Mouse (Mus musculus) liver, postnatal 0 days (tissue): ENCODE measurements around the gene Dscaml1.

ENCODE experiments used
- CTCF ChIP-seq: sonication (generic); IDR thresholded peaks from 2 replicates; pipeline ENCODE4 v1.5.1; 2016; ENCODE audit warnings: antibody characterized with exemption, low read depth
- EP300 ChIP-seq: IDR thresholded peaks from 2 replicates; pipeline ENCODE4 v1.6.1; 2016; ENCODE audit warnings: antibody characterized with exemption, low read depth, mild to moderate bottlenecking

DNA sequence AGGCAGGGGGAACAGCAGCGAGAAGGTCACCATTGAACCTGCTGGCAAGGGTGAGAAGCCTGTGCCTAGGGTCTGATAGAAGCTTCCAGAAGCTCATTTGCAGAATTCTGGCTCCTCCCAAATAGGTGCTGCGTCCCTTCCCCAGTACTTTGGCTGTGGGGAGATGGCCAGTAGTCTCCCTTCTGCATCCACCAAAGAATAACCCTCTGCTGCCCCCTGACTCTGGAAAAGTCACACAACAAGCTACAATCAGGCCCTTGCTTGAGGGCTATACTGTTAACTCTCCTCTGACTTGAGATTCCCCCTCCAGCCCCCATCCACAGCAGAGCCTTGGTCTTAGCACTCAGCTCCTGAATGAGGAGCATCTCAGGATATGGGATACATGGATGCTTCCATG is 314.2 kb downstream of the Dscaml1 start:
- TF ChIP-seq EP300 (no peak), CTCF (peak; percentile 54)
